Mouse (Mus musculus) ES-E14 (cell line): ENCODE measurements around the gene Inpp5e. TPM values are rescaled to one million over a fixed set of nuclear protein-coding genes. Genes with fewer than 3 reads are reported as not detected.

ENCODE experiments used
- DNase-seq: peaks from one replicate; pipeline ENCODE4 v3.0.0-alpha.2; 2013; ENCODE audit warnings: low read depth, low spot score
- H3K27ac ChIP-seq: 2 replicates; pipeline ENCODE4 v1.5.1; 2012; ENCODE audit warnings: low read depth, mild to moderate bottlenecking, low read length, moderate library complexity, mixed read lengths; ENCODE audit not compliant: poor library complexity, insufficient read depth, severe bottlenecking
- H3K36me3 ChIP-seq: 2 replicates; pipeline ENCODE4 v1.6.1; 2012; ENCODE audit warnings: mild to moderate bottlenecking, low read length, moderate library complexity, mixed read lengths; ENCODE audit not compliant: control insufficient read depth, poor library complexity, insufficient read depth, severe bottlenecking
- H3K4me1 ChIP-seq, 2 experiments: fragments of 150-350 bp in 1 of 2; sonication (generic) in 1 of 2; 2 replicates each; pipeline ENCODE4 v1.6.1; 2012; ENCODE audit warnings: low read length in 2 of 2, mild to moderate bottlenecking in 1 of 2, mixed read lengths in 1 of 2; ENCODE audit not compliant: control insufficient read depth in 2 of 2, insufficient read depth in 2 of 2, poor library complexity in 1 of 2
- H3K4me3 ChIP-seq, 2 experiments: fragments of 150-350 bp in 1 of 2; sonication (generic) in 1 of 2; 2 replicates each; pipeline ENCODE4 v1.5.1; 2012; ENCODE audit warnings: low read length in 2 of 2, low read depth in 1 of 2, mild to moderate bottlenecking in 1 of 2, mixed read lengths in 1 of 2; ENCODE audit not compliant: insufficient read depth in 1 of 2, poor library complexity in 1 of 2, severe bottlenecking in 1 of 2
- H3K9ac ChIP-seq: 2 replicates; pipeline ENCODE4 v1.6.1; 2012; ENCODE audit warnings: low read depth, mild to moderate bottlenecking, low read length, mixed read lengths; ENCODE audit not compliant: poor library complexity, insufficient read depth, severe bottlenecking
- H3K9me3 ChIP-seq: fragments of 150-350 bp; sonication (generic); 2 replicates; pipeline ENCODE4 v1.6.1; 2012; ENCODE audit warnings: low read depth, mild to moderate bottlenecking, low read length; ENCODE audit not compliant: control insufficient read depth, insufficient read depth
- CHD2 ChIP-seq: IDR thresholded peaks from 2 replicates; pipeline ENCODE4 v1.6.1; 2014; ENCODE audit warnings: mild to moderate bottlenecking, low read depth, low read length, inconsistent platforms
- HCFC1 ChIP-seq: IDR thresholded peaks from 2 replicates; pipeline ENCODE4 v1.6.1; 2012; ENCODE audit warnings: low read length, inconsistent platforms, borderline replicate concordance; ENCODE audit not compliant: insufficient read depth
- MAFK ChIP-seq: IDR thresholded peaks from 2 replicates; pipeline ENCODE4 v1.6.1; 2014; ENCODE audit warnings: mild to moderate bottlenecking, low read depth, low read length, inconsistent platforms; ENCODE audit not compliant: insufficient read depth
- ZC3H11A ChIP-seq: IDR thresholded peaks from 2 replicates; pipeline ENCODE4 v1.6.1; 2012; ENCODE audit warnings: low read depth, mild to moderate bottlenecking, inconsistent platforms, low read length, borderline replicate concordance
- ZNF384 ChIP-seq: IDR thresholded peaks from 2 replicates; pipeline ENCODE4 v1.6.1; 2012; ENCODE audit warnings: low read depth, low read length, inconsistent platforms
- in situ Hi-C, 2 experiments: fragments of 600-800 bp; cut with MboI; formaldehyde crosslinking; loops; one replicate each; pipeline ENCODE4 v1.15.1; 2025; ENCODE audit warnings: low sequenced_read_pairs in 2 of 2, inconsistent platforms in 1 of 2; ENCODE audit not compliant: unreplicated experiment in 2 of 2
- total RNA-seq: library from RNA; depleted of rRNA; stranded (reverse); fragments of 300-350 nt; gene quantifications from 2 replicates; pipeline ENCODE4 v1.2.3, GENCODE M21; 2012

Inpp5e gene
- total RNA-seq, 1 experiment: 13.6 TPM

- Histone ChIP-seq H3K27ac (no peak overlapping the region; the same call in 1 of the 2 replicates), H3K4me1 (peaks cover 6 to 9% of the 10 kb centered on the region in 2 experiments; a peak in 3 of 4 replicates), H3K4me3 (no peak overlapping the region), H3K36me3 (peaks cover 49% of the 10 kb centered on the region), H3K9me3 (no peaks in the 10 kb centered on the region), H3K9ac (no peak overlapping the region)
- no peak for DNase-seq
- no peak for TF ChIP-seq ZNF384
- in situ Hi-C loops: loop anchor here in 1 of 2 experiments (25.0 kb wide), 1 partner anchor 473 kb away; the partner anchor contains the start of genes Med22, Rpl7a, Surf1 and Surf2
These were observed 30.7 kb upstream of the Inpp5e start for GRCm38 (mm10) chr2:26439671-26440070.

GRCm38 (mm10) chr2:26438373-26438772 is 29.4 kb upstream of the Inpp5e start:
- Histone ChIP-seq H3K4me1 (peaks cover under 1 to 9% of the 10 kb centered on the region in 2 experiments; a peak in 2 of 4 replicates), H3K9ac (no peak overlapping the region), H3K27ac (no peak overlapping the region), H3K9me3 (no peaks in the 10 kb centered on the region), H3K4me3 (no peak overlapping the region), H3K36me3 (peaks cover 54% of the 10 kb centered on the region)
- TF ChIP-seq ZC3H11A (no peak), MAFK (no peak), CHD2 (no peak), ZNF384 (no peak), HCFC1 (no peak)
- in situ Hi-C loops: loop anchor here in 1 of 2 experiments (25.0 kb wide), 1 partner anchor 474 kb away; the partner anchor contains the start of genes Med22, Rpl7a, Surf1 and Surf2
- DNase-seq: no peak

GRCm38 (mm10) chr2:26437221-26437620 is 28.2 kb upstream of the Inpp5e start:
- in situ Hi-C loops: loop anchor here in 1 of 2 experiments (25.0 kb wide), 1 partner anchor 475 kb away; the partner anchor contains the start of genes Med22, Rpl7a, Surf1 and Surf2
- H3K9me3 ChIP-seq: no peaks in the 10 kb centered on the region
- H3K4me3 ChIP-seq: no peak overlapping the region
- TF ChIP-seq CHD2 (no peak), ZNF384 (no peak), ZC3H11A (no peak), MAFK (no peak), HCFC1 (no peak)
- H3K9ac ChIP-seq: 0 out of 2 replicates have a peak overlapping the region, but pooled peaks have one; percentile 7
- peaks cover 56% of the 10 kb centered on the region for H3K36me3 ChIP-seq
- H3K4me1 ChIP-seq: peaks cover 0 to 9% of the 10 kb centered on the region in 2 experiments; a peak in 1 of 4 replicates
- DNase-seq: no peak
- no peak overlapping the region for H3K27ac ChIP-seq

GRCm38 (mm10) chr2:26434791-26435572 is 26.0 kb upstream of the Inpp5e start:
- TF ChIP-seq ZC3H11A (no peak), MAFK (no peak), HCFC1 (no peak), ZNF384 (no peak), CHD2 (no peak)
- Histone ChIP-seq H3K4me3 (no peak overlapping the region), H3K27ac (no peak overlapping the region), H3K4me1 (peaks cover 0 to 2% of the 10 kb centered on the region in 2 experiments; a peak in 1 of 4 replicates), H3K9ac (no peak overlapping the region), H3K36me3 (peaks cover 51% of the 10 kb centered on the region), H3K9me3 (no peaks in the 10 kb centered on the region)
- no peak for DNase-seq
- in situ Hi-C loops: loop anchor here in 1 of 2 experiments (25.0 kb wide), 1 partner anchor 477 kb away; the partner anchor contains the start of genes Med22, Rpl7a, Surf1 and Surf2
